Mouse (Mus musculus) gonadal fat pad, adult 2 months (tissue): Measurements from ENCODE around the gene Mki67. TPM values are rescaled to one million over a fixed set of nuclear protein-coding genes. Genes with fewer than 3 reads are reported as not detected.

Experiments
- DNase-seq: peaks from one replicate; pipeline ENCODE4 v3.0.0-alpha.2; 2012; ENCODE audit warnings: low read depth
- polyA plus RNA-seq: library from polyadenylated mRNA; depleted of rRNA; stranded (reverse); fragments of >200 nt; gene quantifications from 2 replicates; pipeline ENCODE4 v1.2.3, GENCODE M21; 2012; rRNA removed

Mki67 gene
- polyA plus RNA-seq: 0.65 and 0.74 TPM in 2 replicates

GRCm38 (mm10) chr7:135715642-135716444 lies at the start of gene Mki67:
Mki67 (minus strand) TSS chr7:135716361.
- DNase-seq: no peak

DNA sequence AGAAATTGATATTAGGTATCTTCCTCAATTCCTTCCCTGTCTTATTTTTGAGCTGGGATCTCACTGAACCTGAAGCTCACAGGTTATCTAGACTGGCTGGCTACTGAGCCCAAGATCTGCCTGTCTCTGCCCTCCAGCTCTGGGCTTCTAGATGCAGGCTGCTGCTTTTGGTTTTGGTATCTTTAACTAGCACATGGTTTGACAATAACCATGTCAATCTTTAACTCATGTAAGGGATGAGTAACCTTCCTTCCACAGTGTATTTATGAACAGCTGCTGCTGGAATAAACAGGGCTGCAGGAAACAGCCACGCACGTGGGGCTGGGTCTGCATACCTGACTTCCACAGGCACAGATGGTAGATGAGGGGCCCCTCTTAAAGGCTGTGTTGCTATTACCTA lies 47.1 kb upstream of the Mki67 start:
- DNase-seq: no peak

DNA sequence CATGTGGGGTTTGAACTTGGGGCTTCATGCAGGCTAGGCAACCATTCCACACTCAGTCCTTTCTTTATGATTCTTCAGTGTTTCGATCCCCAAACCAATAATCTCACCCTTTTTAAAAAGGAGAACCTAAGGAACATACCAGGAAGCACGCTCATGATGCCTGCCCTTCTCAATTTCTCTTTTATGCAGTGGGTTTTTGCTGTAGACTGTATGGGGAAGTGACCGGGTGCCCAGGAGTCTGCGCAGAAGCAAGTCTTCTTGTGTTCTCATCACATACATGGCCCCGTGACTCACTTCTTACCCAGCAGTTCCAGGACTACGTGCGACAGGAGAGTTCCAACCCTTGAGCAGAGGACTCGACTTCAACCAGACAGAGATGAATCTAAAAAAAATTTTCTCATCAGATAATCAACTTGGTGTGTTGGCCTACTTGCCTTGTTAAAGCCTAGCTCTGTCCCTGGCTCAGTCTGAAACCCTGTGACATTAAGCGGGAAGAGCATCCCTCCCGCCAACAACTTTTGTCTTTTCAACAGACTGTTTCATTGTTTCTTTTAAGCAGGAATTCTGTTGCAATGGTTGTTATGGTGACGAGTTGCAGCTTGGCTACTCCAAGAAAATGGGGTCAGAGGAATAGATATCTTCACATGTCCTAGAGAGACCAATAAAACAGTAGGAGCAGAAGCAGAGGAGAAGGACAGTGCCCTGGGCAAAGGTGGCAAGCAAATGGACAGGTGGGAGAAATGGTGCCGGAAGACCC lies 42.8 kb upstream of the Mki67 start:
- DNase-seq: no peak

DNA sequence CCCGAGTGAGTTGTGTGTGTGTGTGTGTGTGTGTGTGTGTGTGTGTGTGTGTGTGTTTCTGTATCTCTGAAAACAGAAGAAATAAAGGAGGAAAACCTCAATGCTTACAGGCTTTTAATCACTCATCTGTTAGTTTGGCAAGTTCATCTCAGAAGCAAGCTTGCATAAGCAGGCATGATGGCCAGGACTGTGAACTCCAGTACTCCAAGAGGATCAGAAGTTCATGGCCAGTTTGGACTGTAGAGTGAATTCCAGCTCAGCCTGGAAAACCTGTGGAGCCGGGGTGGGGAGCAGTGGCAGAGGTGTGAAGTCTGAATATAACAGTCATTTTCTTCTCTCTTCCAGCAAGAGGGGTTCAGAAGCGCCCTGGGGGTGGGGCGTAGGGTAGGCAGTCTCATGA lies 42.0 kb upstream of the Mki67 start:
- no peak for DNase-seq

- DNase-seq: no peak
Measured at GRCm38 (mm10) chr7:135756984-135757586, 40.9 kb upstream of the Mki67 start.

DNA sequence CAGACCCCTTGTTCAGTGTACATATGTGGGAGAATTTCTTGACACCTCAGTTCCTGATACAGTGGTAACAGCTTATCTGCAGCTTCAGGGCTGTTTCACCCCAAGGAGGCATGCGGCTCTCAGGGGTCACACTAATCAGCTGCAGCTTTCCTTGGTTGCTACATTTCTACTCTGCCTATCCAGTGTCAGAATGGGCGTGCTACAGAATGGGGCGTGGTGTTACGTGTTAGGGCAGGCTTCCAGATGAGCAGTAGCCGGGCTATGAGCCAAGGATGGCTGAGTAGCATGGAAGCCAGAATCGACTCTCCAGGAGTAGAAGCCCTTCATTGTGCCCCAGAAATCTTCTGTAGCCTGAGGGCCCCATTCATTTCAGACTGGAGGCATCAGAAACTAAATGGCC lies 32.8 kb upstream of the Mki67 start:
- no peak for DNase-seq

DNA sequence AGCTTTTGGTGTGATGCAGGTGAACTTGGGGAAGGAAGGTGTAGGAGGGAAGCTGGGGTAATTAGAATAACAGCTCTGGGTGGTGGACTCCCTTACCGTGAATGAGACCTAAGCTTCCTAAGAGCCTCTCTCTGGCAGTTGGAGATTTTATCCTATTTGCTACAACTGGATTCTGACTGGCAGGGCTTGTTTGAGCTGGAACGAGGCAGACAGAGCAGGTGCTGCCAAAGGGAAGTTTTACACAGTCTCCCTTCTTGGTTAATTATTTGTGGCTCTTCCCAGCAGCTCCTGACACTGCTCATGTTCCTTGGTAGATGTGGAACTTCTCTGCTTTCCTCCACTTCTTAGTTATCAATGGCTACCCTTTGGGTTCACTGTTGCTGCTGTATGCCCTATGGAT lies 30.9 kb upstream of the Mki67 start:
- DNase-seq: no peak

- no peak for DNase-seq
Measured at GRCm38 (mm10) chr7:135746528-135746927, 30.4 kb upstream of the Mki67 start.

DNA sequence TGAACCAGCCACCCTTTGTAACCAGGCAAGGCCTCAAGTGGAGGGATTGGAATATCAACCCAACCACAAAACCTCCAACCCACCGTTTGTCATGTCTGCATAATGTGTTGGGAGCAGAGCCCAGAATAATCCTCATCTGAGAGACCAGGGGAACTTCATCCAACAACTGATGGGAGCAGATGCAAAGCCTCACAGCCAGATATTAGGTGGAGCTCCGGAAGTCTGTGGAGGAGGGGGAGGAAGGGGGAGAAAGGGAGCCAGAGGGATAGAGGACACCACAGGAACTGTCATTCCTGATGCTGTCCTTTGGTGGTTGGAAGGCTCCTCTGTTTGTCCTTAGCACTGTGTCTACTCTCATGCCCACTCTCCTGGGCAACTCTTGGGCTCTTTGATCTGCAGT lies 28.9 kb upstream of the Mki67 start:
- DNase-seq: no peak

DNA sequence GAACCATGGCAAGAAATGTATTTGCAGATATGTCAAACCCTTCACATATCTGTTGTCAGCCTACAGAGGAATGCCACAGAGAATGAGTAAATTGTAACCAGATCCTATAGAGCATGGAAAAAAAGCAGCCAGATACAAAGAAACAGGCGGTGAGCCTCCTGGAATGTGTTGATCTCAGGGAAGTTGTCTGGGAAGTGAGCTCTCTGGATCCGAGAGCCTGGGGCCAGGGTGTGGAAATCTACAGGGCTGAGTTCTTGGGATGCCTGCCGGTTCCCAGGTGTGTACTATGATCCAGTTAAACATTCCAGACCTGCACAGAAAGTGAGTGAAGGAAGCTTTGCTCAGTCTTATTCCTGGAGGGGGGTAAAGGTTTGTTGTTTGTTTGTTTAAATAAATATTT lies 24.3 kb upstream of the Mki67 start:
- DNase-seq: no peak

DNA sequence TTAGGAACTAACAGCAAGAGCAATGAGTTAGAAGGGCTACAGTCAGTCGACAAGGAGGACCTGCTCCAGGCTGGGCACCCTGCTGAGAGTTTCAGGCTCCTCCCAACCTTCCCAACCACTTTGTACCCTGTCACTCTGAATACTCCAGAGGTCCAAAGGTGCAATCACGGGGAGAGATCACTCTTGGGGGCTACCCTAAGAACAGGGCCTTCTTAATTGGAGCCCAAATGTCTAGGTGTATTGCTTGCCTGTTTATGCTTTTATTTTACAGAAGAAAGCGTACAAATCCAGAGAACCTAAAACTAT lies 20.4 kb upstream of the Mki67 start:
- no peak for DNase-seq

DNA sequence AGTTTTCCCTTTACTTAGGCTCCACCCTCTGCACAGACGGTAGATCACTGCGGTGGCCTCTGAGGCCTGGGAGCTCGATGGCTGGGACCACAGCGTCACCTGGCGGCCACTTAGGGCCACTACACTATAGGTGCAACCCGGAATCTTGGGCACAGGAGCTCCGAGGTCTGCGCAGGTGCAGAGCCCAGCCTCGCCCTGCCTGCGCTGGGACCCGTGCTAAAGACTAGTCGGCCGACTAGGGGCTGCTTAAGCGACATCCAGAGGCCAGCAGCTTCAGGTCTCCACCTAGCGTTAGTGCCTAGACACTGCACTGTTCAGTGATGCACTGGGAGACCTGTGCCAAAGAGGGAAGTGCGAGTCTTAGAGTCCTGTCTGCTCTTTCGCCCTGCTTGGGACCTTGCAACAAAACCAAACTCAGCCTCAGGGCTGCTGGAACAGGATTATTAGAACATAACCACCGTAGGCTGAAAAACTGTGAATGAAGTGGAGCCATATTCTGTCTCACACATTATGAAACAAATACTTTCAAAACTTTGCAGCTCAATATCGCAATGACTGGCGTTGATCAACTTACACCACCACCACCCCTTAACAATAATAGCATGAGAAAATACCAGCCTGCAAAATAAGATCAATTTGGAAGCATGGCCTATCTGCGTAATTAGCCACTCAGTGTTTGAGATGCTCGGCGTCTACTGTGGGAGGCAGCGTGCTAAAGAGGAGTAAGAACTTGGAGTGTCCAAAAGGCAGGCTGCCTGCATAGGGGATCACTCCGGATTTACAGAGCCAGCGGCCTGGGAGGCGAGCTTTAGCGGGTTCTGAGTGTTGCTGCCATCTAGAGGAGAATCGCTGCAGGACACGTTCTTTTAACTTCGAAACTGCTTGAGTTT lies 19.8 kb upstream of the Mki67 start:
- no peak for DNase-seq

- DNase-seq: no peak
Measured at GRCm38 (mm10) chr7:135734911-135735646, 18.9 kb upstream of the Mki67 start.

- no peak for DNase-seq
Measured at GRCm38 (mm10) chr7:135734379-135734778, 18.2 kb upstream of the Mki67 start.

GRCm38 (mm10) chr7:135728038-135728437 lies 11.9 kb upstream of the Mki67 start:
- no peak for DNase-seq

GRCm38 (mm10) chr7:135726707-135727106 lies 10.5 kb upstream of the Mki67 start:
- no peak for DNase-seq

DNA sequence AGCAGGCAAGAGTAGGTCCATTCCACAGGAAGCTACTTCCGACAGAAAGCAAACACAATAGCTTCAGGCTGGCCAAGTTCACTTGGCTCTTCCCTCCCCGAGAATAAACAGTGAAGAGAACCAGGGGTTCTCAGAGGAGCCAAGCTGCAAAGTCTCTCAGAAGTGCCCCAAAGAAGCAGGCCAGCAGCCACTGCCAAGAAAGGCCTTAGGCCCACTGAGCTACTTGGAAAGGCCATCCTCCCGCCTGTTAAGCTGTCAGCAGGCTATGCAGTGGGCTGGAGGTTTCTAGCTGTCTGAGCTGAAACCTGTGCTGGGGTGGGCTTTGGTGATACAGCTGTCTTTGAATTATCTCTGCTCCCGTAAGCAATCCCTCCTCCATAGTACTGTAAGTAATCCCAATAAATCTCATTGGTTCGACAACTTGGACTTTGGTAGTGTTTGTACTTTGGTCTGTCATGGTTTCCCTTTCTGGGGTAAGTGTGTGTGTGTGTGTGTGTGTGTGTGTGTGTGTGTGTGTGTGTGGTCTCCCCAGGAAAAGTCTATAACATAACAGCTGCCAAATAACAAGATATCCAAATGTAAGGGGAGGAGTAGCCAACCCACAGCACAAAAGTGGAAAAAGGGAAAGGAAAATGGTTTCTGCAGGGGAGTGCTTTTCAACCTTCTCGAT lies 7.6 kb upstream of the Mki67 start:
- DNase-seq: no peak

- no peak for DNase-seq
Measured at GRCm38 (mm10) chr7:135722011-135722838, 6.1 kb upstream of the Mki67 start.

DNA sequence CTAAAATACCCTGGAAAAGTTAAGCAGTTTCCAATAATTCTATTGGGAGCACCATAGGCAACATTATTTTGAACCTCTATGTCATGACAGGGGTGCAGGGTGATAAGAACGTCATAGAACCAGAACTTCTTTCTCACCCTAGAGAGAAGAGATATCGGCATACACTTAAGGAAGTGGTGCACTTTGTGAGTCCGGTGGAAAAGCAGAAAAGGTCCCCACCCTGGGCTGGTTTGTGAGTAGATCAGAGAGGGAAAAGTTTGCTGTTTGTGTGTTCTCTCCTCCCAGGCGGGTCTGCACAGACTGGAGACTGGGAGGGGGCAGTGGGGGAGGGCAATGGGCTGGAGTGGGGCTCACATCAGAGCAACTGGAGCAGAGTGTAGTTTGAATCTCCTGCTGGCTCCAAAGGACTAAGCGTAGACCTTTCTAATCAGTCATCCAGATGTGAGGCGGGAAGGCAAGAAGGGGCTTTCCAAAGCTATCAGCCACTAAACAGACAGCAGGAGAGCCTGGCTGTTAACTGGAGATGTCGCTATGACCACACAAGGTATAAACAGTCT lies 5.4 kb upstream of the Mki67 start:
- DNase-seq: no peak
